Mouse (Mus musculus) testis, postnatal 10 days (tissue): ENCODE measurements at regions not wholly inside any gene's neighbourhood (a gene's known extent, or its start where the extent isn't known, plus 50 kb on each side); places are given as distances from the start of the nearest gene placed in this dataset.

Source experiments
- DNase-seq: peaks from one replicate; pipeline ENCODE4 v3.0.0; 2021; ENCODE audit warnings: low spot score

GRCm38 (mm10) chr8:118028061-118028850, 226.5 kb upstream of the Mphosph6 start:
- peak; percentile 27 for DNase-seq

GRCm38 (mm10) chr8:118023451-118023850, 221.7 kb upstream of the Mphosph6 start:
- DNase-seq = no peak

DNA sequence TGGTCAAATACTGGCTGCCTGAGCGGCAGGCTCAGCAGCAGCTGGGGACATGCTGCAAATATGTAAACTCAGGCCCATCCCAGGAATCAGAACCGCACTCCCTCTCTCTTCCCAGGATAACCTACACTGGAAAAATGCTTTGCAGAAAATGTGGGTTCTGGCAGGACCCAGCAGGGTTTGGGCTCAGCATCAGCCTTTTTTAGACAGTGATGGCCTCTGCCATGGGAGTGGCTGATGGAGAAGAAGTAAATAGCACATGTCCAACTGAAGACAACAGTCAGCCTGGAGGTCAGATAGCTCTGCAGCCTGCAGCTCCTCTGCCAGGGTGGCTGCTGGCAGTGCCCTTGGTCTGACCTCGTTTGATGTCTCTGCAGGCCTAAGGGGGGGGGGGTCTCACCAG, 220.2 kb upstream of the Mphosph6 start:
- no peak for DNase-seq

- DNase-seq = no peak
These were observed 215.5 kb upstream of the Mphosph6 start for GRCm38 (mm10) chr8:118017261-118017660.

DNA sequence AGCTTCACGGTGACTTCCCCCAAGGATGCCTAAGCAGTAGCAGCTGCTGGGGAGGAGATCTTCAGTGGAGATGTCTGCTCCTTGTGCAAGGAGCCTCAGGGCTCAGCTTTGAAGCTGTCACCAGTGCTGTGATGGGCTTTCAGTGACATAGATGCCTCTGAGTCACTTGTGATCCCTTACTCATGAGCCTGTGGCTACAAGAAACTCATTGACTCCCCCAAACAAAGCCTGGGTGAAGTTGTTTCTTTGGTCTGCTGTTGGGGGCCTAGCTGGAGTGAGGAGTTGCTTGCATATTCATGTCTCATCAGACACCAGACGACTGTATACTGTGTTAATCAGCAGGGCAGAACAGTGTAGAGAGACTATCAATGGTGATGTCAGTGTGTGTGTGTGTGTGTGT, 203.4 kb upstream of the Mphosph6 start:
- no peak for DNase-seq

DNA sequence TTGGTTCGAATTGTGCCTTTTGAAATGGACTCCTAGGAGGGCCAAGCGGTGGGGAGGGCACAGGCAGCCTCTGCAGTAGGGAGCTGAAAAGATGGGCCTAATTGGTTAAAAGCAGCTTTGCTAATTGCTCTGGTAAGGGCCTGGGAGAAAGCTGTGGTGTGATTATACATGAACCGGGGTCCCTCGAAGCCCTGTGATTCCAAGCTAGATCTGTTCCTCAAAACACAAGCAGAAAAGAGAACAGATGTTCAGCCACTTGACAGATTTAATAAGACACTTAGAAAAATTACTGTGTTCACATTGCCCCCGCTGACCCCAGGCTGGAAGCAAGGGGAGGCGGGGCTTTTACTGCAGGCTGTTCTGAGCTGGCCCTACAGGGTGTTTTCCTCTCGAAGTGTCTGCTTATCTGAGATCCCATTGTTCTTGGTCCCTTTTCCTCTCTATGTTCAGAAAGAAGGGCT, 202.7 kb upstream of the Mphosph6 start:
- no peak for DNase-seq

DNA sequence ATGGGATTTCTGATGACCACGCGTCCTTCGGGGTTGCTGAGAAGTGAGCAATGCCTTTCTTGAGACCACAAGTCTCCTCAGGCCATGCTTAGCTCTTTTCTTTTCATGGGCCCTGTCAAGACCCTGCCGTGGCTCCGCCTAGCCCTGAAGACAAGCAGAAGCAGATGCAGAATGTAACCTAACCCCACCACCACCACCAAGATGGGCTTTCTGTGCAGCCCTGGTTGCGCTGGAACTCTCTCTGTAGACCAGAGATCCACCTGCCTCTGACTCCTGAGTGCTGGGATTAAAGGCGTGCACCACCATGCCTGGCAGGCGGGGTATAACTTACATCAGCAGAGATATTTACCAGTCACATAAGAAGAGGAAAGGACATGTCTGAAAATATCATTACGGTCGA, 199.4 kb upstream of the Mphosph6 start:
- no peak for DNase-seq

DNA sequence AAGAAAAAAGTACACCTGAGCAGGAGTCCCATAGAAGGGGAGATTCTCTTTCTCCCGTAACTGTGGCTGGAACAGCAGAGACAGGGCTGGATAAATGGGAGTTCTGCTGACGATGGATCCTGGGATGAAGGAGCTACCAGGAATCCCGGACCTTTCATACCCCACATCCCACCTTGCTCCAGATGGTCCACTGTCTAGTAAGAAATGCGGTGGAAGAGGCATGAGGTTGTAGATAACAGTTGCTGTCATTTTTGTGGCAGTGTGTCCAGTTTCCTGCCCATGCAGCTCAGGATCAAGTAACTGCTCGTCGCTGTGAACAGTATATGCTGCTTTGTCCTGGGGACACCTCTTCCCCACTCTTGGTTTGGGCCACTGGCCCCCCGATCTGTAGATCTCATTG, 190.1 kb upstream of the Mphosph6 start:
- DNase-seq = no peak

GRCm38 (mm10) chr8:117988781-117989180, 187.0 kb upstream of the Mphosph6 start:
- no peak for DNase-seq

DNA sequence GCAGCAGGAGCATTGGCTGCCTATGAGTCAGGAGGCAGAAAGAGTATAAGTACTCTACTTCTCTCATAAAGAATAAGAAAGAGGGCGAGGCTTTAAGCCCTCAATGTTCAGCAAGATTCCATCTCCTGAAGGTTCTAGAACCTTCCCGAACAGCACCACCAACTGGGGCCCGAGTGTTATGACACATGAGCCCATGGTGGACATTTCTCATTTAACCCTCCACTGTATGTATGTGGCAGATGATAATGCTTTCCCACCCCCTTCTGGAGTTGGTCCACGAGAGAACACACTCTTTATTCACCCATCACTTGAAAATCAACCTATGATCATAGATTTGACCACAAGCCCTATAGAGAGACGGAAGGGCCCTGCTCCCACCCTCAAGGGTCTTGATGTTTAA, 166.6 kb upstream of the Mphosph6 start:
- DNase-seq = no peak

DNA sequence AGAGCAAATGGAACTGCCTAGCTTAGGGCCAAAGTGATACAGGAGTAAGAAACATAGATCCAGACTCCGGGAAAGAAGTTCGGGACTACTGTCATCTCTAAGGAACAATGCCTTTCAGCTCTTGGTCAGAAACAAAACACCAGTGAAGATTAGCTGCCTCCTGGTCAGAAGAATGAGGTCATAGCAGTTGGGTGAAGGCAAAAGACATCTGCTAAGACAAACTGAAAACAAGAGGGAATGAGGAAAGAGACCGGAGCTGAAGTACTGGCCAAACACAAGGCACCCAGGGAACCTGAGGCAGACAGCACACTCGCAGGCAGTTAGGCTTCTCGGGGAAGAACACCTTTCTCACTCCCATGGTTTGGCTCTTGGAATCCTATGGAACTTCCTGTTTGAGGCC, 164.8 kb upstream of the Mphosph6 start:
- no peak for DNase-seq

- DNase-seq = no peak
These were observed 161.7 kb upstream of the Mphosph6 start for GRCm38 (mm10) chr8:117963426-117963825.

DNA sequence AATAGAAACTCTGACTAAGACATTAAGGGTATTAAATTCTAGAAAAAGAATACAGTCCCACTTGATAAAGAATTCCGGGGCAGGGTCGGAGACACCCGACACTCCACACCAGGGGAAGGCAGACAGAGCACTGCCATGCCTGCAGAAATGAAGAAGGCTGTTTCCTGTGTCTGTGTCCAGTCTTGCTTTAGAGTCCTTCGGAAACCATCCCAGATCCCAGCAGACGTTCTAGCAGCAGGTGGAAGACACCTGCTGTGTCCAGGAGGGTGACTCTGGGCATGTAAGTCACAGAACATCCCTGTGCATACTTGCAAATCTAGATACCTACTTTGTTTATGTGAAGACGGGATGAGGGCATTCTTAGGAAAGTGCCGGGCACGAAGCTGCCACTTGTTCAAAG, 160.9 kb upstream of the Mphosph6 start:
- no peak for DNase-seq

DNA sequence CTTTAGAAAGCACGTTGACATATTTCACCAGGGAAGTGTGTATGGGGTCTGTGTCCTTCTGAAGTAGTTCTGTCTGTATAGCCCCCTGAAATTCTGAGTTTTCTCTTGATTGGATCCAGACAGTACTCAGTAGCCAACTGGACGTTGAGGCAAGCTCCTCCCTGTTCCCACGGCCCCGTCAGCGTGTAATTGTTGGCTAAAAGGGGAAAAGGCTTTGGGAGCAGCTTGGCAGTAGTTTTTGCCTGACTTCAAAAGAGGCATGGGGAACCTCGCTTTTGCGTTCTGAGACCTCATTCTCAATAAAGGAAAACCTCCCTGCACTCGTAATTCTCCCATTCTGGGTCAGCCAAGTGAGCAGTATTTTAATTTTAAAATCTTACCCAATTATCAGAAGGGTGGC, 157.8 kb upstream of the Mphosph6 start:
- no peak for DNase-seq

DNA sequence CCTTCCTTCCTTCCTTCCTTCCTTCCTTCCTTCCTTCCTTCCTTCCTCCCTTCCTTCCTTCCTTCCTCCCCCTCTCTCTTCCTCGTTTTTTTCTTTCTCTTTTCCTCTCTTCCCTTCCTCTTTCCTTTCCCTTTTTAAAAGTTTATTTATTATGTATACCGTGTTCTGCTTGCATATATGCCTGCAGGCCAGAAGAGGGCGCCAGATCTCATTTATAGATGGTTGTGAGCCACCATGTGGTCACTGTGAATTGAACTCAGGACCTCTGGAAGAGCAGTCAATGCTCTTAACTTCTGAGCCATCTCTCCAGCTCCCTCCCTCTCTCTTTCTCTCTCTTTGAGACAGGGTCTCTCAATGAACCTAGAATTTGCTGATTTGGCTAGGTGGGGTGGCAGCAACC, 157.2 kb upstream of the Mphosph6 start:
- DNase-seq = no peak

GRCm38 (mm10) chr8:117951656-117952055, 149.9 kb upstream of the Mphosph6 start:
- no peak for DNase-seq

DNA sequence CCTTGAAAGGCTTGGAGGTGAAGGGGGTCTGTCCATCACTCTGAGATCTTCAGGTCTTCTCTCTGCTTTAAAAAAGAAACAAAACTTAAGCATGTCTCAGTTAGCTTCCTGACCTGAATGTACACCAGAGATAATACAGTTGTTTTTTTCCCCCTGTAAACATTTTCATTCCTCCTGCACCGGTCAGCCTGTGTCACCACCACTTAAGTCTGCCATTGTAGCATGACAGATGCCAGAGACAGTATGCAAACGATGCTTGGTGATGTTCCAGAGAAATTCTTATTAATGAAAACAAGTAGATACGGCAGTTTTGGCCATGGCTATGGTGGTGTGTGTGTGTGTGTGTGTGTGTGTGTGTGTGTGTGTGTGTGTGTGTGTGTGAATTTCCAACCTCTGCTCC, 144.8 kb upstream of the Mphosph6 start:
- DNase-seq = no peak

- no peak for DNase-seq
These were observed 132.9 kb upstream of the Mphosph6 start for GRCm38 (mm10) chr8:117934566-117935094.

DNA sequence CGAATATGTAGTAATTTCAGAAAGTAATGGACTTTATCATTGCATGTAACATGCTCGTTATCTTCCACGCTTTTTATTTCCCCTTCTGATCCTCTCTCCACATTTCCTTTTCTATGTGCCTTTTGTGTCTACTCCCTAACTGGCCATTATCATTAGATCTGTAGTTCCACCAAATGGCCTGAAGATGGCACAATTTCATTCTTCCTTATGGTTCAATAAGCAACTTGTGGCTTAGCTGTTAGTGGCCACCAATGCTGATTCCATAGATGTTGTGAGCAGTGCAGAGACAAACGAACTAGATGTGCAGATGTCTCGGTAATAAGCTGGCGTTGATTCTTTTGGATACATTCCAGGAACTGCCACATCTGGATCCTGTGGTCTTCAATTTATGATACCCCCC, 128.9 kb upstream of the Mphosph6 start:
- no peak for DNase-seq

GRCm38 (mm10) chr8:117929606-117930005, 127.9 kb upstream of the Mphosph6 start:
- DNase-seq = no peak

GRCm38 (mm10) chr8:117923296-117923695, 121.6 kb upstream of the Mphosph6 start:
- DNase-seq = no peak

GRCm38 (mm10) chr8:117903052-117903451, 101.3 kb upstream of the Mphosph6 start:
- DNase-seq = no peak

DNA sequence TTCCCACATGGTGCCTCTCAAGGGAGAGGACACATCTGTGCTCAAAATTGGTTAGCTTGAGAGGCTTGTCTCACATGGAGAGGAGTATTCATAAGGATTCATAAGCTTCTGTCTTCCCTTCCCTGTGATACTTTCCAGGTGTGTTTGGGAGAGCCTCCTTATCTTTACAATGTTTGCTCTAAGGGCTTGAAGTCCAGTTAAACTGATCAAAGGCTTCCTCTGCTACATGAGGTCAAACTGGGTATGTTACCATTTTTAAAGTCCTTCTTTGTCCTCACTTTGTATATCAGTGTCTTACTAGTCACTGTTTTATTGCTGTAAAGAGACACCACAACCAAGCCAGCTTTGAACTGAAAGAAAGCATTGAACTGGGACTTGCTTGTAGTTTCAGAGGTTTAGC, 98.1 kb upstream of the Mphosph6 start:
- DNase-seq = no peak

- DNase-seq = peak; percentile 65
These were observed 96.3 kb upstream of the Mphosph6 start for GRCm38 (mm10) chr8:117898015-117898414.
